Mouse (Mus musculus): ENCODE results near the gene Asap2. TPM values are rescaled to one million over a fixed set of nuclear protein-coding genes. Genes with fewer than 3 reads are reported as not detected.

Asap2 gene
- polyA plus RNA-seq, 1 experiment from 2014 or later: 8.3 TPM

- no peaks in the 10 kb centered on the region for H3K9me3 ChIP-seq (ENCODE audit: control insufficient read depth, low read length)
- no peak overlapping the region for H3K27ac ChIP-seq (ENCODE audit: low read length)
- no peak for ATAC-seq (ENCODE audit: low read depth)
- H3K4me3 ChIP-seq (ENCODE audit: low read length): no peak overlapping the region
- no peak overlapping the region for H3K4me2 ChIP-seq (ENCODE audit: low read depth, low read length)
- 74% methylated on average over 11 of the region's 11 CpGs for WGBS
- H3K36me3 ChIP-seq (ENCODE audit: control insufficient read depth, insufficient read depth, low read length): peaks cover 7% of the 10 kb centered on the region; the same call in 1 of the 2 replicates
- peaks cover 18% of the 10 kb centered on the region for H3K4me1 ChIP-seq (replicated peaks; ENCODE audit: control insufficient read depth, insufficient read depth, low read length)
- no peak overlapping the region for H3K9ac ChIP-seq (ENCODE audit: low read length)
- H3K27me3 ChIP-seq (ENCODE audit: control insufficient read depth, insufficient read depth, low read depth, low read length): no peaks in the 10 kb centered on the region
These were observed 218.0 kb downstream of the Asap2 start for GRCm38 (mm10) chr12:21208172-21208795.

DNA sequence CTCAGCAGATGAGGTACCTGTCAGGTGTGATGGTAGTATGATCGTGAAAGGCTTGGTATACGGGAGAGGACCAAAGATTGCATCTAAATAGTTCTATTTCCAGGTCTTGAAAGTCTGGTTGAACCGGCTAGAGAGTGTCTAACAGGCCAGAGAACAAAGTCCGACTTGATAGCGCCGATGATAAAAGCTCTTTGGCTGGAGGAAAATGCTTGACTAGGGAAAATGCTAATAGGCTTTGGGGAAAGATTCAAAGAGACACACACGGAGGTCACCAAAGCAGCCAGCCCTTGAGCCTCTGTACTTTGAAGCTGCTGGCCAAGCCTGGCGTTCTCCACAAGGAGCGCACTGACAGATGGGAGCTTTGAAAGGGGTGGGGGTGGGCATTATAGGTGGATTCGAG lies 219.0 kb downstream of the Asap2 start:
- Histone ChIP-seq H3K27ac (ENCODE audit: low read length) (no peak overlapping the region), H3K9ac (ENCODE audit: low read length) (no peak overlapping the region), H3K4me3 (ENCODE audit: low read length) (no peak overlapping the region), H3K4me2 (ENCODE audit: low read depth, low read length) (no peak overlapping the region), H3K27me3 (ENCODE audit: control insufficient read depth, insufficient read depth, low read depth, low read length) (no peaks in the 10 kb centered on the region), H3K9me3 (ENCODE audit: control insufficient read depth, low read length) (no peaks in the 10 kb centered on the region), H3K4me1 (replicated peaks; ENCODE audit: control insufficient read depth, insufficient read depth, low read length) (peaks cover 14% of the 10 kb centered on the region), H3K36me3 (ENCODE audit: control insufficient read depth, insufficient read depth, low read length) (peaks cover 10% of the 10 kb centered on the region; the same call in 1 of the 2 replicates)
- no peak for ATAC-seq (ENCODE audit: low read depth)
- 70% methylated on average over 10 of the region's 10 CpGs for WGBS

GRCm38 (mm10) chr12:21212876-21213275 lies 222.6 kb downstream of the Asap2 start:
- Histone ChIP-seq H3K9me3 (ENCODE audit: control insufficient read depth, low read length) (no peaks in the 10 kb centered on the region), H3K27me3 (ENCODE audit: control insufficient read depth, insufficient read depth, low read depth, low read length) (no peaks in the 10 kb centered on the region), H3K9ac (ENCODE audit: low read length) (no peak overlapping the region), H3K36me3 (ENCODE audit: control insufficient read depth, insufficient read depth, low read length) (peaks cover 10% of the 10 kb centered on the region; the same call in 1 of the 2 replicates), H3K4me2 (ENCODE audit: low read depth, low read length) (no peak overlapping the region), H3K4me3 (ENCODE audit: low read length) (no peak overlapping the region), H3K27ac (ENCODE audit: low read length) (no peak overlapping the region), H3K4me1 (replicated peaks; ENCODE audit: control insufficient read depth, insufficient read depth, low read length) (no peaks in the 10 kb centered on the region)
- no peak for ATAC-seq (ENCODE audit: low read depth)
- WGBS: 91% methylated on average over 17 of the region's 17 CpGs

- ATAC-seq (ENCODE audit: low read depth): no peak
These were observed 224.4 kb downstream of the Asap2 start for GRCm38 (mm10) chr12:21214551-21215165.

DNA sequence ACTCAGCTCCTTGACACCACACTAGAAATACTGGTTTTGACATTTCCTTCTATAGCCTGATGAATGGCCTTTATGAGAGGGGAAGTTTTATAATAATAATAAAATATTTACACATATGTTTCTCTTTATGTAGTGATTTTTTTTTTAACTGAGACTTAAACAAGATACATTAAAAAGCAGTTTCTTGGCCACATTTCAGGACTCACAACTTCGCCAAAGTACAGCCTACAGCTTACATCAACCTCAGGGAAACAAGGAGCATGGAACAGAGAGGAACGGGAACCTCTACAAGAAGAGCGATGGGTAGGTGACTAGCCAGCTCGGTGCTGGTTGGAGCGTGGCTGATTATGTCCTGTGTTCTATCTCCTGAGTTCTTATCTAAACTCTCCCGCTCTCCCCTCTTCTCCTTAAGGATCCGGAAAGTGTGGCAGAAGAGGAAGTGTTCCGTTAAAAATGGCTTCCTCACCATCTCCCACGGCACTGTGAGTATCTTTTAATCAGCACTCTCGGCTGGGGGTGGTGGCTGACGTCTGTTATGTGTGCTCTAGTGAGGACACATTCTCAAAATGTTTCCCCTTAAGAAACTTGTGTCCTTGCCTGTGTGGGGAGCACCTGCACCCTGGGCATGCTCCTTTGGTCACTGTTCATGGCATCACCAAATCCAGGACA lies 227.7 kb downstream of the Asap2 start:
- no peak overlapping the region for H3K27ac ChIP-seq (ENCODE audit: low read length)
- no peak overlapping the region for H3K9ac ChIP-seq (ENCODE audit: low read length)
- WGBS: 52% methylated on average over 11 of the region's 11 CpGs
- no peak overlapping the region for H3K4me2 ChIP-seq (ENCODE audit: low read depth, low read length)
- no peaks in the 10 kb centered on the region for H3K27me3 ChIP-seq (ENCODE audit: control insufficient read depth, insufficient read depth, low read depth, low read length)
- H3K4me1 ChIP-seq (replicated peaks; ENCODE audit: control insufficient read depth, insufficient read depth, low read length): no peaks in the 10 kb centered on the region
- no peak for ATAC-seq (ENCODE audit: low read depth)
- H3K4me3 ChIP-seq (ENCODE audit: low read length): no peak overlapping the region
- no peaks in the 10 kb centered on the region for H3K9me3 ChIP-seq (ENCODE audit: control insufficient read depth, low read length)
- H3K36me3 ChIP-seq (ENCODE audit: control insufficient read depth, insufficient read depth, low read length): peaks cover 12% of the 10 kb centered on the region

More at GRCm38 (mm10) chr12:21214551-21215165, 224.4 kb downstream of the Asap2 start:
- no peak overlapping the region for H3K9ac ChIP-seq (ENCODE audit: low read length)
- no peak overlapping the region for H3K4me2 ChIP-seq (ENCODE audit: low read depth, low read length)
- H3K27me3 ChIP-seq (ENCODE audit: control insufficient read depth, insufficient read depth, low read depth, low read length): no peaks in the 10 kb centered on the region
- H3K27ac ChIP-seq (ENCODE audit: low read length): no peak overlapping the region
- no peaks in the 10 kb centered on the region for H3K4me1 ChIP-seq (replicated peaks; ENCODE audit: control insufficient read depth, insufficient read depth, low read length)
- H3K4me3 ChIP-seq (ENCODE audit: low read length): no peak overlapping the region
- peaks cover 14% of the 10 kb centered on the region for H3K36me3 ChIP-seq (ENCODE audit: control insufficient read depth, insufficient read depth, low read length)
- WGBS: 82% methylated on average over 8 of the region's 8 CpGs
- H3K9me3 ChIP-seq (ENCODE audit: control insufficient read depth, low read length): no peaks in the 10 kb centered on the region

- no peak for ATAC-seq (ENCODE audit: low read depth)
These were observed 230.3 kb downstream of the Asap2 start for GRCm38 (mm10) chr12:21220596-21220995.

GRCm38 (mm10) chr12:21223923-21224322 lies 233.7 kb downstream of the Asap2 start:
- H3K36me3 ChIP-seq (ENCODE audit: control insufficient read depth, insufficient read depth, low read length): no peaks in the 10 kb centered on the region
- no peak overlapping the region for H3K27ac ChIP-seq (ENCODE audit: low read length)
- H3K4me2 ChIP-seq (ENCODE audit: low read depth, low read length): no peak overlapping the region
- H3K9me3 ChIP-seq (ENCODE audit: control insufficient read depth, low read length): no peaks in the 10 kb centered on the region
- ATAC-seq (ENCODE audit: low read depth): no peak
- H3K4me3 ChIP-seq (ENCODE audit: low read length): no peak overlapping the region
- H3K4me1 ChIP-seq (replicated peaks; ENCODE audit: control insufficient read depth, insufficient read depth, low read length): peaks cover 16% of the 10 kb centered on the region
- H3K9ac ChIP-seq (ENCODE audit: low read length): no peak overlapping the region
- 77% methylated on average over 4 of the region's 4 CpGs for WGBS
- no peaks in the 10 kb centered on the region for H3K27me3 ChIP-seq (ENCODE audit: control insufficient read depth, insufficient read depth, low read depth, low read length)

More at GRCm38 (mm10) chr12:21220596-21220995, 230.3 kb downstream of the Asap2 start:
- H3K9ac ChIP-seq (ENCODE audit: low read length): no peak overlapping the region
- no peak overlapping the region for H3K27ac ChIP-seq (ENCODE audit: low read length)
- no peak overlapping the region for H3K4me2 ChIP-seq (ENCODE audit: low read depth, low read length)
- 50% methylated on average over 1 of the region's 1 CpGs for WGBS
- no peaks in the 10 kb centered on the region for H3K9me3 ChIP-seq (ENCODE audit: control insufficient read depth, low read length)
- peaks cover 8% of the 10 kb centered on the region for H3K36me3 ChIP-seq (ENCODE audit: control insufficient read depth, insufficient read depth, low read length)
- no peak overlapping the region for H3K4me3 ChIP-seq (ENCODE audit: low read length)
- no peaks in the 10 kb centered on the region for H3K27me3 ChIP-seq (ENCODE audit: control insufficient read depth, insufficient read depth, low read depth, low read length)
- H3K4me1 ChIP-seq (replicated peaks; ENCODE audit: control insufficient read depth, insufficient read depth, low read length): no peaks in the 10 kb centered on the region

- no peak overlapping the region for H3K9ac ChIP-seq (ENCODE audit: low read length)
- H3K9me3 ChIP-seq (ENCODE audit: control insufficient read depth, low read length): no peaks in the 10 kb centered on the region
- no peaks in the 10 kb centered on the region for H3K27me3 ChIP-seq (ENCODE audit: control insufficient read depth, insufficient read depth, low read depth, low read length)
- 71% methylated on average over 8 of the region's 8 CpGs for WGBS
- peaks cover 16% of the 10 kb centered on the region for H3K4me1 ChIP-seq (replicated peaks; ENCODE audit: control insufficient read depth, insufficient read depth, low read length)
- no peak overlapping the region for H3K4me3 ChIP-seq (ENCODE audit: low read length)
- H3K36me3 ChIP-seq (ENCODE audit: control insufficient read depth, insufficient read depth, low read length): no peaks in the 10 kb centered on the region
- H3K4me2 ChIP-seq (ENCODE audit: low read depth, low read length): no peak overlapping the region
- H3K27ac ChIP-seq (ENCODE audit: low read length): peak overlapping the region; percentile 60; the same call in 1 of the 2 replicates
- ATAC-seq (ENCODE audit: low read depth): peak; percentile 53; the same call in 1 of the 2 replicates
These were observed 235.1 kb downstream of the Asap2 start for GRCm38 (mm10) chr12:21225358-21225757.

DNA sequence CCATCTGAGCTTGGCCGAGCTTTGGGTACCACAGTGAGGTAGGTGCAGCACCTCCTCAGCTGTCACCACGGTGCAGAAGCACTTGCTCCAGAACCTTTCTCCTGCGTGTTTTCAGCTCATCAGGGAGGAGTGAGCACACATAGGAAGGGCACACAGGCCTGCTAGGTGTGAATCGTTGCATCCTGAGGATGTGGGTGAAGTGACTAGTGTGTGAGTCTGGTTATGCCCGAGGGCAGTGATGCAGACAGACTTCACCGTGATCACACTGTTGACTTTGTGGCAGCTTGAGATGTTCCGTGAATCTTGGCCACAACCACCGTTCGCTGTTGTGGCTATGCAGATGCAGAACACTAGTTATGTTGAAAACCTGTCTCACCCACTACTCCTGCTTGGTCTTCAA lies 236.1 kb downstream of the Asap2 start:
- Histone ChIP-seq H3K27me3 (ENCODE audit: control insufficient read depth, insufficient read depth, low read depth, low read length) (no peaks in the 10 kb centered on the region), H3K9ac (ENCODE audit: low read length) (no peak overlapping the region), H3K4me1 (replicated peaks; ENCODE audit: control insufficient read depth, insufficient read depth, low read length) (peaks cover 16% of the 10 kb centered on the region), H3K36me3 (ENCODE audit: control insufficient read depth, insufficient read depth, low read length) (0 out of 2 replicates have a peak, but pooled peaks cover 6% of the 10 kb centered on the region), H3K27ac (ENCODE audit: low read length) (peak overlapping the region; percentile 78), H3K9me3 (ENCODE audit: control insufficient read depth, low read length) (no peaks in the 10 kb centered on the region), H3K4me2 (ENCODE audit: low read depth, low read length) (no peak overlapping the region), H3K4me3 (ENCODE audit: low read length) (no peak overlapping the region)
- no peak for ATAC-seq (ENCODE audit: low read depth)
- WGBS: 76% methylated on average over 9 of the region's 9 CpGs
